Mouse (Mus musculus) erythroblast, embryonic 14.5 days (primary cell): Measurements from ENCODE around the gene Nipbl.

ENCODE experiments used
- GATA1 ChIP-seq: IDR thresholded peaks from 2 replicates; pipeline ENCODE4 v1.6.1; 2012; ENCODE audit warnings: low read length, inconsistent platforms, mixed read lengths
- TAL1 ChIP-seq: IDR thresholded peaks from 3 replicates; pipeline ENCODE4 v1.6.1; 2012; ENCODE audit warnings: low read length, inconsistent platforms, mixed read lengths

DNA sequence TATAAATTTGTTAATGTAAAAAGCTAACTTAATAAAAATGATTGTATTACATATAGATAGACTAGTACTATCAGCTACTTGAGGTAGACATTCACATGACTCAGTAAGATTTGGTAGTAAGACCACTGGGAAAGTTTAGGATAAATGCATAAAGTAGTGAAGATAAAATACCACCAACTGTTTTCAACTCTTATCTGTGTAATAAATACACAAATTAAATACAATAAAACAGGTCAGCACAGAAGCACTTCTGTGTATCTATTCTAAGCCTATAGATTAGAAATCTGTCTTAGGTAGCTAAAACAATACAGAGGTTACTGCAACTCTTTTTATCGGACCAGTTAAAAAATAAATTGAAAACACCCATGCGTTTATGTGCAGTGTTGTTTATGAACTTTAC is 119.4 kb downstream of the Nipbl start:
- TF ChIP-seq GATA1 (no peak), TAL1 (no peak)
